Mouse (Mus musculus) hindbrain, postnatal 0 days (tissue): ENCODE results near the gene Tmem184b. TPM values are rescaled to one million over a fixed set of nuclear protein-coding genes. Genes with fewer than 3 reads are reported as not detected.

ENCODE experiments used
- ATAC-seq: fragments of 200-750 bp; cut with Nextera tagmentation; 2 replicates; pipeline ENCODE4 v1.8.0; 2017; ENCODE audit warnings: mild to moderate bottlenecking, moderate TSS enrichment, moderate library complexity
- DNase-seq: peaks from one replicate; pipeline ENCODE4 v3.0.0-alpha.2; 2015; ENCODE audit warnings: low spot score
- H3K27ac ChIP-seq: fragments of 300-500 bp; sonication (generic); 2 replicates; pipeline ENCODE4 v1.5.1; 2014; ENCODE audit warnings: mild to moderate bottlenecking
- H3K27me3 ChIP-seq: fragments of 300-500 bp; sonication (generic); 2 replicates; pipeline ENCODE4 v1.6.1; 2014; ENCODE audit warnings: low read length, mixed read lengths; ENCODE audit not compliant: insufficient read depth
- H3K36me3 ChIP-seq: fragments of 300-500 bp; sonication (generic); 2 replicates; pipeline ENCODE4 v1.6.1; 2014; ENCODE audit warnings: low read length, mixed read lengths; ENCODE audit not compliant: insufficient read depth
- H3K4me1 ChIP-seq: fragments of 300-500 bp; sonication (generic); 2 replicates; pipeline ENCODE4 v1.6.1; 2014; ENCODE audit warnings: antibody characterized with exemption, low read length, mixed read lengths; ENCODE audit not compliant: insufficient read depth
- H3K4me2 ChIP-seq: fragments of 300-500 bp; sonication (generic); 2 replicates; pipeline ENCODE4 v1.6.1; 2014; ENCODE audit warnings: low read depth, mild to moderate bottlenecking, low read length, moderate library complexity, mixed read lengths
- H3K4me3 ChIP-seq: fragments of 300-500 bp; sonication (generic); 2 replicates; pipeline ENCODE4 v1.5.1; 2014; ENCODE audit warnings: low read length
- H3K9ac ChIP-seq: fragments of 300-500 bp; sonication (generic); replicated peaks from 2 replicates; pipeline ENCODE4 v1.6.1; 2014; ENCODE audit warnings: mild to moderate bottlenecking, low read length, moderate library complexity, mixed read lengths
- H3K9me3 ChIP-seq: fragments of 300-500 bp; sonication (generic); 2 replicates; pipeline ENCODE4 v1.6.1; 2016; ENCODE audit warnings: low read length, mixed read lengths
- CTCF ChIP-seq: IDR thresholded peaks from 2 replicates; pipeline ENCODE4 v1.5.1; 2016; ENCODE audit warnings: antibody characterized with exemption, control low read depth, low read depth
- WGBS: fragments of 180-500 bp; shearing (Covaris S2); extraction: QIAGEN DNeasy Blood & Tissue Kit; methylation state at CpG from one replicate; pipeline ENCODE4 v1.1.7; 2014; 5-methylcytosine and 5-hydroxymethylcytosine counted together
- polyA plus RNA-seq: library from polyadenylated mRNA; unstranded; fragments of >200 nt; fragmentation: Nextera tagmentation; extraction: Ambion mirVana; gene quantifications from 2 replicates; pipeline ENCODE4 v1.2.1, GENCODE M21; 2015
- total RNA-seq: library from RNA; depleted of rRNA; stranded (reverse); fragments of >200 nt; gene quantifications from 2 replicates; pipeline ENCODE4 v1.2.3, GENCODE M21; 2014

Tmem184b gene
- total and polyA plus RNA-seq, 2 experiments from 2014 or later, result 31.6 to 72.4 TPM

- Histone ChIP-seq H3K9me3 (no peaks in the 10 kb centered on the region), H3K9ac (no peak overlapping the region), H3K36me3 (peaks cover 9% of the 10 kb centered on the region; the same call in 1 of the 2 replicates), H3K4me1 (peaks cover 52% of the 10 kb centered on the region), H3K4me3 (no peak overlapping the region), H3K27ac (no peak overlapping the region), H3K27me3 (no peaks in the 10 kb centered on the region), H3K4me2 (no peak overlapping the region)
- no peak for DNase-seq
- ATAC-seq, result no peak
- no peak for TF ChIP-seq CTCF
- 83% methylated on average over 12 of the region's 12 CpGs for WGBS
These were observed 34.3 kb upstream of the Tmem184b start for GRCm38 (mm10) chr15:79437541-79438208.

GRCm38 (mm10) chr15:79436481-79436921 is 33.1 kb upstream of the Tmem184b start:
- no peak for TF ChIP-seq CTCF
- Histone ChIP-seq H3K4me1 (peaks cover 47% of the 10 kb centered on the region), H3K9me3 (no peaks in the 10 kb centered on the region), H3K27ac (peak overlapping the region; percentile 56; the same call in 1 of the 2 replicates), H3K36me3 (peaks cover 9% of the 10 kb centered on the region; the same call in 1 of the 2 replicates), H3K4me3 (no peak overlapping the region), H3K4me2 (no peak overlapping the region), H3K9ac (no peak overlapping the region), H3K27me3 (no peaks in the 10 kb centered on the region)
- peak; percentile 31 for DNase-seq
- WGBS, result 32% methylated on average over 7 of the region's 7 CpGs
- no peak for ATAC-seq

DNA sequence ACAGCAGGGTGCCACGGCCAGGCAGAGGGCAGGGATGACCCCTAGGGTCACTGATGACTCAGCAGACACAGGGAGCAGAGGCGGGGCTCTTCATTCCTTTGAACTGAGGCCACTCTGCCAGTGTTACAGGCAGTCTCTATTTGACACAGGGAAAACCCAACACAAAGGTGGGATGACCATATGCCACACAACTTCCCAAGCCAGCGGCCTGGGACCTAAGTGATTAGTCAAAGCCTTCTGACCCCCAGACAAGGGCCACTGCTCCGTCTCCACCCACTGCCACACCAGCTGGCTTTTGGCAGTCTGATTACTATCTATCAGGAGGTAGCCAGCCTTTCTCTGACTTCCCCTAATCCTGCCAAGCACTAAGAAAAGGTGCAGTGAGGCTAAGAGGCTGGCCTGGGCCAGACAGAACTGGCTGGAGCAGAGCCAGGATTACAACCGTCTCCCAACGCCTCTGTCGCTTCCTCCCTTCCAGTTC is 31.9 kb upstream of the Tmem184b start:
- DNase-seq, result peak; percentile 55
- H3K4me2 ChIP-seq, result no peak overlapping the region; the same call in 1 of the 2 replicates
- 19% methylated on average over 7 of the region's 7 CpGs for WGBS
- no peaks in the 10 kb centered on the region for H3K9me3 ChIP-seq
- H3K4me1 ChIP-seq, result peaks cover 45% of the 10 kb centered on the region
- H3K9ac ChIP-seq, result no peak overlapping the region
- no peaks in the 10 kb centered on the region for H3K27me3 ChIP-seq
- H3K36me3 ChIP-seq, result peaks cover 19% of the 10 kb centered on the region
- peak overlapping the region; percentile 56; the same call in 1 of the 2 replicates for H3K27ac ChIP-seq
- TF ChIP-seq CTCF, result no peak
- ATAC-seq, result peak; percentile 33
- H3K4me3 ChIP-seq, result no peak overlapping the region

GRCm38 (mm10) chr15:79432892-79433291 is 29.5 kb upstream of the Tmem184b start:
- no peak overlapping the region for H3K9ac ChIP-seq
- WGBS, result 25% methylated on average over 21 of the region's 21 CpGs
- no peak for ATAC-seq
- H3K4me2 ChIP-seq, result no peak overlapping the region
- no peak for TF ChIP-seq CTCF
- peaks cover 25% of the 10 kb centered on the region for H3K4me1 ChIP-seq
- H3K27ac ChIP-seq, result no peak overlapping the region
- peaks cover 28% of the 10 kb centered on the region for H3K36me3 ChIP-seq
- H3K9me3 ChIP-seq, result no peaks in the 10 kb centered on the region
- H3K27me3 ChIP-seq, result no peaks in the 10 kb centered on the region
- no peak overlapping the region for H3K4me3 ChIP-seq
- DNase-seq, result peak; percentile 45

DNA sequence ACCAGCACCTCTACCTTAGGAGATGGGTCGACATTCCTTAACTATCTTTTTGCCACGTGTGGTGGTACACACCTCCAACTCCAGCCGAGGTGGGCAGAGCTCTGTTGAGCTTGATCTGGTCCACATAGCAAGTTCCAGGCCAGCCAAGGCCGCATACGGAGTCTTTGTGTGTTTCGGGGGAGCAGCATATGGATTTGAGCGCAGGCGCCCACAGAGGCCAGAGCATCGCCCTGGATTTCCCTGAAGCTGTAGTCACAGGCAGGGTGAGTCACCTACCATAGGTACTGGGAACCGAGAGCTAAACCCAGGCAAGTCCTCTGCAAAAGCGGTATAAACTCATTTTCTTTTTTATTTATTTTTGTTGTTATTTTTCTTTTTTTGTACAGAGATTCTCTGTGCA is 29.0 kb upstream of the Tmem184b start:
- WGBS, result 82% methylated on average over 11 of the region's 11 CpGs
- no peak overlapping the region for H3K4me2 ChIP-seq
- H3K36me3 ChIP-seq, result peaks cover 32% of the 10 kb centered on the region
- ATAC-seq (no peak), DNase-seq (no peak)
- H3K27ac ChIP-seq, result 0 out of 2 replicates have a peak overlapping the region, but pooled peaks have one; percentile 17
- no peak overlapping the region for H3K9ac ChIP-seq
- H3K9me3 ChIP-seq, result no peaks in the 10 kb centered on the region
- H3K4me1 ChIP-seq, result peaks cover 24% of the 10 kb centered on the region
- H3K4me3 ChIP-seq, result no peak overlapping the region
- H3K27me3 ChIP-seq, result no peaks in the 10 kb centered on the region
- TF ChIP-seq CTCF, result no peak

DNA sequence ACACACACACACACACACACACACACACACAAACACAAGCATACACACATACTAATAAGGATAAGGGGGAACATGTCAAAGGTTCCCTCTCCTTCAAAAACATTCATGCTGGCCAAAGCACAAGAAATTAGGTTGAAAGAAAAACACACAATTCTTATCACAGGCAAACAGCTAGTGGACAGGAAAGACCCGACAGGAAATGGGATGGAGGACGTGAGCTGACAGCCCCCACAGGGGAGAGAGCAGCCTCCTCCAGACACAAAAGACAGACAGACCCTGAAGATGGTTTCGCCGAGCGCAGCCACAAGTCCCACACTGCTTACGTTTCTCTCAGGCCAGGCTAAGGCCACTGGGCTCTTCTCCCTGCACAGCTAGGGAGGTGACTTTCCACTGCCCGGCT is 28.6 kb upstream of the Tmem184b start:
- Histone ChIP-seq H3K4me2 (no peak overlapping the region), H3K27me3 (no peaks in the 10 kb centered on the region), H3K9me3 (no peaks in the 10 kb centered on the region), H3K36me3 (peaks cover 32% of the 10 kb centered on the region), H3K27ac (0 out of 2 replicates have a peak overlapping the region, but pooled peaks have one; percentile 17), H3K9ac (no peak overlapping the region), H3K4me3 (no peak overlapping the region), H3K4me1 (peaks cover 20% of the 10 kb centered on the region)
- DNase-seq (no peak), ATAC-seq (no peak)
- no peak for TF ChIP-seq CTCF
- WGBS, result 63% methylated on average over 7 of the region's 7 CpGs

- Histone ChIP-seq H3K4me3 (no peak overlapping the region), H3K36me3 (peaks cover 43% of the 10 kb centered on the region), H3K4me1 (peaks cover 7% of the 10 kb centered on the region), H3K9me3 (no peaks in the 10 kb centered on the region), H3K27me3 (no peaks in the 10 kb centered on the region), H3K9ac (no peak overlapping the region), H3K27ac (no peak overlapping the region), H3K4me2 (no peak overlapping the region)
- WGBS, result 74% methylated on average over 10 of the region's 10 CpGs
- no peak for DNase-seq
- TF ChIP-seq CTCF, result no peak
- ATAC-seq, result no peak
These were observed 27.2 kb upstream of the Tmem184b start for GRCm38 (mm10) chr15:79430461-79431000.
